Mouse (Mus musculus) kidney, adult 18-20 months (tissue): ENCODE measurements at regions not wholly inside any gene's neighbourhood (a gene's known extent, or its start where the extent isn't known, plus 50 kb on each side); places are given as distances from the start of the nearest gene placed in this dataset.
"Not testable (repeated sequence)": the region's sequence is repeated elsewhere in the genome, so short reads cannot be mapped to it uniquely, and the experiment has no call there.

Source experiments
- DNase-seq: peaks from one replicate; pipeline ENCODE4 v3.0.0; 2021

DNA sequence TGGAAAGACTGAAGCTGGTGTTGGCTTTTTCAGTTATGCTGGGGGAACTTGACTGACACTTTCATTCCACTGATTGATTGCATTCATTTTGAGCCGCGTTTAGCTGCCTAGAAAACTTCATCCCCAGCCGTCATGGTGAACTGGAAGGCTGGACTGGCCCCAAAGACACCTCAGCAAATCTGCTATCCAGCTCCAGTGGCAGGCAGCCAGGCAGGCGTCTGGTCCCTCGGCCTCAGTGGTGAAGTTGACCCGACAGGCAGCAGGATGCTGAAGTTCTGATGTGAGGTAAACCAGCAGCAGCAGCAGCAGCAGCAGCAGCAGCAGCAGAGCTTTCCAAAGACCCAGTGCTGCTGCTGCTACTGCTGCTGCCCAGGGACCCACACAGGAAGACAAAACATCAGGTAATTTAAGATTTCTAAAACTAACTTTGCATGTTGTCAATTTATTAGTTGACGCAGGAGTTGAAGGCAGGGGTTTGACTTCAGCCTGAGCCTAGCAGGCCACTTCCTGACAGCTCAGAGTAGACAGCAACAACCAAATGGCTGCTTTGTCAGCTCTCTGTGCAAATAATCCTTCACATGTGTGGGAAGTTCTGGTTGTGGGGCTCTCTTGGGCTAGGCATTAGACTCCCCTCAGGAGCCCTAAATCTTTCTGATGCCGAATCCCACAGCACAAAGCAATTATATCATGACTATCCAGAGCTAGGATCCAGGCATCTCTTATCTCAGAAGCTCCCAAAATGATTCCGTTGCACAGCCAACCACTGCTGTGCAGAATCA is 200.4 kb upstream of the Nhs start:
- DNase-seq: peak; percentile 23

DNA sequence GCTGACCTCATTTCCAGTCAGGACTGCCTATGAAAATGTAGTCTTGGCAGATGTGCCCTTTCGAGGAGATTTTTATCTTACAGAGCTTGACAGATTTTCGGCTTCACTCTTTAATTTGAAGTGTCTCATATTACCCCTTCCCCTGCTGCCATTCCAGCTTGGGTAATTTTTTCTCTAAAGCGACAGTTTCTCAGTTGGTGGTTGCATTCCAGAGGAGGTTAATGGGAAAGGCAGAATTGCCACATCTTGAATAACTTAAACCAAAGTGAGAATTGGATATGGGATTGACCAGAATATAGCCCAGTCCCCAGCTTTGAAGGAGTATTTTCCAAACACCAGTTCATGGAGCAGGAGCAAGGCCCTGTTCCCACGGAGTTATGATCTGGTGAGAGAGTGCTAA is 188.8 kb upstream of the Nhs start:
- no peak for DNase-seq

DNA sequence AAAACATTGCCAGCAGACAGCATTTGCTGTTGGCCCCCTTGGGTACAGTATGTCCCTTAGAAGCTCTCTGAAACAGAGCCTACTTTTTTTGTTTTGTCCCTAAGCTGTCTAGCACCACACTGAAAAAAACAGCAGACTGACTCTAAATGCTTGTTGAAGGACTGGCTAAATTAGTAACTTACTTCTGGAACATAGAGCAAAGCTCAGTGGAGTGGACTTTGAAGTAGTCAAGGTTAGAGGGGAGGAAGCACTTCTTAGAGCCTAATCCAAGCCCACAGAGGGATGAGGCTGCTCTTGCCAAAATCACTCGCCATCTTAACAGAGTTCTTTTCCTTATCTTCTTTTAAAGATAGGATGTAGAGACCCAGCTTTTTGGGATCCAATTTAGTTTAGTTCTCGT is 188.4 kb upstream of the Nhs start:
- DNase-seq: no peak

DNA sequence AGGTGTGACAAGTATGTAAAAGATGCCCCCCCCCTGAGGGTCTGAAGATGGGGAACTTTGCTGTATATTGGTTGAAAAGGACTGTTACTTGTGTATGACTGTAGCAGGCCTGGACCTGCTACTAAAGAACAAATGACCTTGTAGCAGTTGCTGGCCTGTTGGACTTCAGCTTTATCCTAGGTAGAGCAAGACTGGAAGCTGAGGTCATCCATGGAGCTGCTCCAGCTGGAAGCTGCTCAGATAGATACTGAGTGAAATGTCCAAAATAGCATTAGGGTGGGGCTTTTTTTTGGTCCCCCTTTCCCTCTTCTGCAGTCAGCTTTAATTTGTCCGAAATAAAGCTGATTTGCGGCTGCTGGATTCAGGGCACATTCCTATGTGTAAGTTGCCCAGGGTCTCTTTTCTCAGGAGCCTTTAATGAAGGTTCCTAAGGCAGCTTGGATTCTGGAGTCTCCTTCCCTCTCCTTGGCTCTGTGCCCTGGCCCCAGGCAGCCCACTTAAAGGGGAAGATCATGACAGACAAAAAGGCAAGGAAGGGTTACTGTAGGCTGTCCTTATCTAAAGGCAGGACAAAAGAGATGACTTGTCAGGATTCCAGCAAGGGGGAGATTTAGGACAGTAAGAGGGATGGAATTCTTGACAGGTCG is 186.1 kb upstream of the Nhs start:
- DNase-seq: peak; percentile 12

DNA sequence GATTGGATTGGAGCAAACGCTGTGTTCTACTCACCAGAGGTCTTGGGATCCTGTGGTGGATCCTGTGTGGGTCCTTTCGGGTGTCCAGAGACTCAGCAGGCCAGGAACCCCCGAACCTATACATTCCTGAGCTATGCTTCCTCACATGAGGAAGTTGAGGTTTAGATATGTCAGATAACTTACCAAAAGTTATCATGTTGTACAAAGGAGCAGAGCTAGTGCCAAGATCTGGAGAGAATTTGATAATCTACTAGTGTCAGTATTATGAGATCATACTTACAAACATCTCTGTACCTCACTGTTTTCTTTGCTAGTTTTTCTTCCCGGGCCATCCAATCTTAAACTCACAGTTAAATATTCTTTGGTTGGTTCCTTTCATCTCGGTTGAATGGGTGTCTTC is 172.6 kb upstream of the Nhs start:
- no peak for DNase-seq

DNA sequence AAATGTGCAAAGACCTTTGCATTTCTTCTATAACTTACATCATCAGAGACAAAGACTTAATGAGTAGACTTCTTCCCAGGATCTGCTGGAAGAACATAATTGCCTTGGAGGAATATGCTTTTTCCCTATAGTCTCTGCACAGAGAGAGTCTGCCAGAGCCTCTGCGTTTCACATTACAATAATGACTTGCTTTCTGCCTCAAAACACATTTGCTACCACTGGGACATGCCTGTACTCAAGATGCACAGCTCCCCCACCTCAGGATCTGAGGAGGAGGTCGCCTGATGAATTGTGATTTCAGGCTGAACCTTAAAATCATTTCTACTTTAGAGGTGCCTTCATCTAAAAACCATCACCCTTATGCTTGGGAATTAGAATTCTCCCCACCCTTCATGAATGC is 148.1 kb upstream of the Nhs start:
- no peak for DNase-seq

DNA sequence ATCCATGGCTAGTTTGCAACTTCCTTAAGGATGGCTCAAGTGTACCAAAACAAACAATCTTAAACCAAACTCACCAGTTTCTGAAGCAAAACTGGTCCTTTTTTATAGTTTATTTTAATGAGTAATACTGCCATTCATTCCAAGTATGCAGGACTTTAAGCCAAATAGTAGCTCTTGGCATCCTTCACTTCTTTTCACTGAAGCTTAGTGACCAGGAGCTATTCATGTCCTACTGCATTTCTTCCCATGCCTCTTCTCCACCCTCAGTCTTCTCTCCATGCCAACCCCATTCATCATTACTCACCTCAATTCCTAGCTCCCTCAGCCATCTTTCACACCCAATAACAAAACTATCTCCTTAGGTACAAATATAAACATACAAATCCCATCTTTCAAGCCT is 144.6 kb upstream of the Nhs start:
- no peak for DNase-seq

DNA sequence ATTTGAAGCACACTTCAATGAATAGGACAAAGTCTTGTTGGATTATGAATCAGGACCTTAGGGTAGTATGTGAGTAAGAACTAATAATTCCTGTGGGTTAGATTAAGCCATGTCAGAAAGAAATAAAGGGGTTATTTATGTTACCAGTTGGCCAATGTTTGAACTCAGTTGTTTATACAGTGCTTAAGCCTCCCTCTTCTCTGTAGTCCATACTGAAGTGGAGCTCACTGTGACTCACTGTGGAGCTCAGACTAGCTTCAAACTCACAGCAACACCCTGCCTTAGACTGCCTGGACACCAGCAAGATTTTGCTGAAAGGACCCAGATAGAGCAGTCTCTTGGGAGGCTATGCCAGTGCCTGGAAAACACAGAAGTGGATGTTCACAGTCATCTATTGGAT is 143.3 kb upstream of the Nhs start:
- DNase-seq: no peak

DNA sequence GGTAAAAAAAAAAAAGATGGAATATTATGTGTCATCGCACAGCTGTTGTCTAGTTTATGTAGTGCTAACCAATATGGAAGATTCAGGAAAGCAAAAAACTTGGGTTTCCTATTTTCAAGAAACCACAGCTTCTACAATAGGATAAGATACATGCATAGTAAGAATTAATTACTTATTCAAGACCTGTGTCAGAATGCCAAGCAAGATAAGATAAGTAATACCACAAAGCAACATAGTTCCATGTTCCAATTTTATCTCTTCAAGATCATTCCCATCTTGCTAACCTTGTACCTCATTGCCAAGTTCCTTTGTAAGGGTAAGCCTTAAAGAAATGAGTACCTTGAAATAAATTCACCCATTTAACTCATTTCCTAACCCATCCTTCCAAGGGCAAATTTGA is 131.7 kb upstream of the Nhs start:
- DNase-seq: no peak

DNA sequence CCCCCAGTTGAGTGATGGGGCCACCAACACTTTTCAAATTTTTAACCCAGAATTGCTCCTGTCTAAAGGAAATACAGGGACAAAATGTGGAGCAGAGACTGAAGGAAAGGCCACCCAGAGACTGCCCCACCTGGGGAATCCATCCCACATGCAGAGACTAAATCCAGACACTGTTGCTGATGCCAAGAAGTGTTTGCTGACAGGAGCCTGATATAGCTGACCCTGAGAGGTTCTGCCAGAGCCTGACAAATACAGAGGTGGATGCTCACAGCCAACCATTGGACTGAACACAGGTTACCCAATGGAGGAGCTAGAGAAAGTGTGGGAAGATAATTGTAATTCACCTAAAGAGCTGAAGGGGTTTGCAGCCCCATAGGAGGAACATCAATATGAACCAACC is 126.6 kb upstream of the Nhs start:
- not testable (repeated sequence) for DNase-seq

DNA sequence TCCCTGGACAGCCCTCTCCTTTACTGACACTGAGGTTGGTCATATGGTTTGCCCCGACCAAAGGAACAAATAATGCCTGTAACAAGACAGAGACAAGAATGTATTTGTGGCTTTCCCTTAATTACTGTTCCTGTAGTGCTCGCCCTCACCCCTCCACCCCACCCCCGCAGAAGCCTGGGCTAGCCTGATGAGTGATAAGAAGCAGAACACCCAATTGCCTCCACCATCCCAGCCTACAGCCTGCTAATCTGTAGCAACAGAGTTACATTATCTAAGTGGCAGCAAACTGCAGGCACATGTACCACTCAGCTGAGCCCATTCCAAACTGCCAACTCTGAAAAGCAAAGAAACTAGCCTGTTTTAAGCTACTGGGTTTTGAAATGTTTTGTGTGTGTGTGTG is 124.7 kb upstream of the Nhs start:
- no peak for DNase-seq

DNA sequence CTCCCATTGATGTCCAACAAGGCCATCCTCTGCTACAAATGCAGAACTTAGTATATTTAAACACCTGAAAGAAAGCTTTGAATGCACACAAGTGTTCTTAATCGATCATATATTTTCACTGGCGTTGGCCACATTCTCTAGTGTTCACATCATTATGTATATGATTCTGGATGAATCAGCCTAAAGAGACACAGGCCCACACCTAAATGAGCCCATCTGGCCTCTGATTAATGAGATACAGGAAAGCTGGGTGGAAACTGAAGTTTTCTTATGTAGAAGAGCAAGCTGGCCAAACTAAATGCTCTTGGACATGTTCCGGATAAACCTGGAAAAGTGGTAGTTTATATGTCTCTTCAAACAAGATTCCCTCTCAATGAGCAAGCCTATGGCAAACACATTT is 123.2 kb upstream of the Nhs start:
- no peak for DNase-seq

DNA sequence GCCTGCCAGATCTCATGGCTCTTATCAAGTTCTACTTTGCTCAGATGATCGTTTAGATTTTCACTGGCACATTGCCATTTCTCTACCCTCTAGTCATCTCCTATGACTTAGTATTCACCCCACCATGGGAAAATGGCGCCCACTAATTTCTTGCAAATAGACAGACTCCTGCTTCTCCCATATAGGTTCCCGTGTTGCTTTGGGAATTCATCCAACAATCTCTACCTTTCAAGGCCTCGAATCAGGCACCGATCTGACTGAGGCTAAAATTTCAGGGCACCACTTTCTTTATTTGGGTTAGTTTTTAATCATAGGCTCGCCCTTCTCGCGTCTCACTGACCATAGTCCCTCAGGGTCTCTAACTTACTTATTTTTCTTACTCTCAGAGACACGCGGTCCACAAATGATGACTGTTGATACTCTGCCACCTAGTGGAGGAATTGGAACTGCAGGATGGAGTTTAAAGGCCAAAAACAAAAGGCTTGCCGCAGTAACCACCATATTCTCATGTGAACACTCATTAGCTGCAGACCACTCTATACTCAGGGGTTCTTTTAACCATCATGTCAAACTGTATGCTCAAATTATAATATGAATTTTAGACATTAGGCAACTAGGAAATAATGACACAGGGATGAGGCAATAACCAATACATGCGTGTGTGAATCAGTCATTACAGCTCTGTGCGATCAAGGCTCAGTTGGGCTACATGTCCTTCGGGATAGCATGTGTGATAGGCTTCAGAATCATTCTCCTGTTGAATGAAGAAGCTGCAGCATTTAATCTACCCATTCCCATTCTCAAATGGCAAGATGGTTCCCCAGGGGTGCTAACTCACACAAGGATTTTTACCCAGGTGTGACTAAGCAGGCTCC is 119.5 kb upstream of the Nhs start:
- peak; percentile 56 for DNase-seq

DNA sequence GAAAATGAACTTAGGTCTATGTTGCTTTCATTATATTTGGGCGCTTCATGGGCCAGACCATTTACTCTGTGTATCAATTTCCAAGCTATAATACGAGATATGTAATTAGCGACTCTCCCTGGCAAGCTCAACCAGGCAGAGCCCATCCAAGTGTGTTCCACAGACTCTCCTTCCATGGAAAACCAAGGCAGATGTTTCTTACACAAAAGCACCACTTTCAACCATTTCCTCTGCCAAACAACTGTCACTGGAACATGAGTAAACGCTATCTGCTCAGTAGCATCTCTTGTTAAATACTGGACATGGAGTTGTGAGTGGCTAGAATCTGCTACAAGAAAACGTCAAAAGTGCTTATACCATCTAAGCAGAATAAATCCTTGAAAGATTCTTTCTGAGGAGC is 115.1 kb upstream of the Nhs start:
- DNase-seq: no peak

DNA sequence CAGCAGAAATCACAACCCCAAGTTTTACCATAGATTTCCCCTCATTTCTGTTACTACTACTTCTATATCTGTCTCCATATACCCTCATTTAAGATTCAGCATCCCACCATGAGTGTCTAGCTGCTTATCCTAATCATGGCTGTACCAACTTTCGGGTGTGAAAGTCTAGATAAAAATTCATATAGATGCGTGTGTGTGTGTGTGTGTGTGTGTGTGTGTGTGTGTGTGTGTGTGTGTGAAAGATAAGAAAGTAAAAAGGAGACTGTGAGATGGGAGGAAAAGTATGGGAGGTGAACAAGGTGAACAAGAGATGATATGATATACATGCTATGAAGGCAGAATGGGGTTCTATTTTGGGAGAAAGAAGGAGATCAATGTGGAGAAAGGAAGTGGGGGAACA is 111.7 kb upstream of the Nhs start:
- DNase-seq: no peak

DNA sequence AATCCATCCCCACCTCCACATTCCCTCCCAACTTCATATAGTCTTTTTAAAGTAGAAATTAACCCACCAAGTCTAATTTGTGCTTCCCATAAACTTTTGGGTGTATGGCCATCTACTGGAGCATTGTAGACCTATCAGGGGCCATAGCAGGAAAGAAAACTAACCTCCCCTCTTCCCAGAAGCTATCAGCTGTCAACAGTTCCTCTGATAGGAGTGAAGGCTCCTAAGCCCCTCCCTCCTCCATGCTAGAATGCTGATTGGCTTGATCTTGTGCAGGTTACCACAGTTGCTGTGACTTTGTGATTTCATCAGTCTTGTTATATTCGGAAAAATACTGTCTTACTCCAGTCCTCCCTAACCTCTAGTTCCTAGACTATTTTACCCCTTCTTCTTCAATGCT is 109.4 kb upstream of the Nhs start:
- no peak for DNase-seq

DNA sequence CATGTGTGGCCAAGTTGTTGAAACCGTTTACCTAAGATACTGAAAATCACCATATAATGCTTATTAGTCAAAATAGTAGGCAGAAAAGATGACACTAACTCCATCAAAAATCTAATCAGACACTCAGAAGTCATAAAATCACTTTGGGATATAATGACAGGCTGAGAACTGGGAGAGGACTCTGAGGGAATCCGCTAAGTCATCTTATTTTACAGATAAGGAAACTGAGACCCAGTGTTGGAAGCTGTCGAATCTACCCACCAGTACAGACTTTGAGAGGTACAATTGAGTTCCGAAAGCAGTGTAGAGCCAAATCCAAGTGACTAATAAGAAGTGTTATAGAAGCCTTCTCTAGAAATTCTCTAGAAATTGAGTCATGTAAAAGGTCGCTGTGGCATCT is 108.6 kb upstream of the Nhs start:
- no peak for DNase-seq

DNA sequence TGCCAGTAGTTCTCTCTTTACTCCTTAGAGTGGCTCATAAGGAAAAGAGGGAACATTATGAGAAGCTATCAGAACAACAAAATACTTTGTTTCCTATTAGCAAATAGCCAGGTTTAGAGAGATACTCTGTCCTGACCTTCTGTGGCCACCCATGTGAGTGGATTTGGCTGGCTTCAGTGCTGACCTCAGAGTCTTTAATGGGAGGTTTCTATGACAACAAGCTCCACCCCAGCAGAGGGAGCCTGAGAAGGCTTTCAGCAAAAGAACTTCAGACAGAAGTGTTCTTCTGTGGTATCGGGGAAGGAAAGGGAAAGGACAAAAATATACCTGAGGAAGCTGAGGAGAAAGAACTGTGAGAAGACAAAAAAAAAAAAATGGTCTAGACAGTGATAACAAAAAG is 108.1 kb upstream of the Nhs start:
- peak; percentile 58 for DNase-seq

DNA sequence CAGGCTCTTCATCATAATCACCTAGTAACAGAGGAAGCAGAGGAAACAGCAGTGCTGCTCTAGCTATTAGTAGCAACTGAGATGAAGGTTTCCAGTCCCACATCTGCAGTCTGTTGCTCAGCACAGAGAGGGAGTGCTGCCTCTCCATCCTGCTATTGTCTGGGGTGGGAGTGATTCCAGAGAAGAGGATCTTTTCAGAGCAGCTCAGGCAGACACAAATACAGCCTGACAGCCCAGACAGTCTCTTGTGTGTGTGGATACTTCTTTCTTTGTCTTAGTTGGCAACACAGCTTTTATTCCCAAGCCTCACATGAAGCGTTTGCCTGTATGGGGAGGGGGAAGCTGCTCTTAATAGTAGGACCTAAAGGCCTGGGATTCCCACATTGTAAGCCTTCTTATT is 107.2 kb upstream of the Nhs start:
- DNase-seq: no peak

DNA sequence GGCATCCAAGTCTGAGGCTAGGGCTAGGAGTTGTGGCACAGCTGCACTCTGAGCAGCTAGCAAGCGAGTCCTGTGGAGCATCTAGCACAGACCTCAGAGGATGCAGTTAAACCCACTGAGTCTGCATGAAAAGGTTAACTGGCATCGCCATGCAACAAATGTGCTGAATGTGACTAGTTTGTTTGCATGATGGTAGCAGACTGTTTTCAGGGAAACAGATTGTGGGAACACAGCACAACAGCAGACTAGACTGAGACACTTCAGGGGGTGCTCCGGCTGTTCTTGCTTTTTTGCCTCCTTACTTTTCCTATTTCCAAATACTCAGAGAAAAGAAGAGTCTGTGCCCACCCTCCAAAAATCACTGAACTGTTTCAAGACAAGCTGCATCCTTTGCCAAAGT is 97.9 kb upstream of the Nhs start:
- DNase-seq: no peak

DNA sequence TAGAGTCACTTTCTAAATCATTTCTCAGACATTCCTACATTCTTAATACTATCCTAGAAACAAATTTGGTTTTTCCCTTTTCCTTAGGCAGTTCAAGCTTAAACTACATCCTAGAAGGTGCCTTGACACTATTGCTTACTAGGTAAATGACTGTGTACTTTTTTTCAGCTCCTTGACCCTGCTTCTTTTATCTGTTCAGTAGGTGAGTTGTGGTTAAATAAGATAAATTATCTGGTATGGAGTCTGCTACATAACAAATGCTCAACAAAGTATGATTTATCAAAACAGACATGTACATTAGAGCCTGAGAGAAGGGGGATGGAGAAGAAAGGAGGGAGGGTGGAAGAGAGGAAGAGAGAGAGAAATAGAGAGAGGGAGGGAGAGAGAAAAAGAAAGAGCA is 96.3 kb upstream of the Nhs start:
- DNase-seq: no peak

DNA sequence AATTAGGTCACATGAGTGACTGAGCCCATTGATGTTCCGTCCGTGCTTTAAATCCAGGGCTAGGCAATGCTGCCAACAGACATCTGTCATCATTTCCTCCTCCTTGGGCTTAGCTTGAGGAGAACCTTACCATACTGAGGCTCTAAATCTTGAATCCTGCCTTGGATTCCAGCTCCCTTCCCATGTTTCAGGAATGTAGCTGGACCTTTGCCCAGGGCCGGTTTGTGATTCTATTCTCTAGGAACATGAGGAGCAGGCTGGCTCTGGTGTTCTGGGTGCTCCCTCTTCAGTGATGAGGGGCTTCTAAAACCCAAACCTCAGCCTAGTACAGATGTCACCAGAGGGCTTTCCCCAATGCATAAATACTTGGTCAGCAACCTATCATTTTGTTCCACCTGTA is 81.8 kb upstream of the Nhs start:
- peak; percentile 4 for DNase-seq

DNA sequence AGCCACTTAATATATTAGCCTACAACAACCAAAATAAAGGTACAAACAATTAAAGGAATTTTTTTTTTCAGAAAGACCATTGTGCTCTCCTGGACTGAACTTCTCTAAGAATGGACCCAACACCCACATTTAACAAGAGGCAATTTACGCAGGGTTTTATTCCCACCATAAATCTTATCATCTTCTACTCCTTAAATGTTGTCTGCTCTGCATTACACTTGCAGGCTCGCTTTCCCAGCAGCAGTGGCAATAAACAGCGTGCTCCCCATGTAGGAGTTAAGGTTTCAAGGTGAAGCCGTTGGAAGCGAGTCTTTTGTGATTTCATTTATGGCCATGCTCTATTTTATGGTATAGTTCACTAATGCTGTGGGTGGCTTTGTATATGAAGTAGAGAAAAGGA is 76.0 kb upstream of the Nhs start:
- DNase-seq: no peak

DNA sequence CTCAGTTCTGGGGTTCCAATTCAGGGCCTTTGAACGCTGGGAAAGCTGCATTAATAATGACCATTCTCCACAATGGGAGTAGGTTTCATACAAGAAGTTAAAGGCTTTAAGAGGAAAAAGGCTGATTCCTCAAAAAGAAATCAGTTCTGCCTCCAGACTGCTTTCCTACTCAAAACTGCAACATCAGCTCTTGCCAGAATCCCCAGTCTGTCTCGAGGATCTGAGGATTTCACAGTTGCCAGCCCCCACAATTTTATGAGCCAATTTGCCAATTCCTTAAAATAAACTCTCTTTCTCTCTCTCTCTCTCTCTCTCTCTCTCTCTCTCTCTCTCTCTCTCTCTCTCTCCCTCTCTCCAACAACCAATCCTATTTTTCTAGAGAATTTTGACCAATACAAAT is 51.3 kb upstream of the Nhs start:
- DNase-seq: no peak
